Mouse (Mus musculus): ENCODE measurements around the gene Creb3. TPM values are rescaled to one million over a fixed set of nuclear protein-coding genes. Genes with fewer than 3 reads are reported as not detected.
"Not testable (repeated sequence)": the region's sequence is repeated elsewhere in the genome, so short reads cannot be mapped to it uniquely, and the experiment has no call there.

Gene Creb3
- total RNA-seq (2021): 10 to 100 TPM; 53.2 to 53.4 TPM

DNA sequence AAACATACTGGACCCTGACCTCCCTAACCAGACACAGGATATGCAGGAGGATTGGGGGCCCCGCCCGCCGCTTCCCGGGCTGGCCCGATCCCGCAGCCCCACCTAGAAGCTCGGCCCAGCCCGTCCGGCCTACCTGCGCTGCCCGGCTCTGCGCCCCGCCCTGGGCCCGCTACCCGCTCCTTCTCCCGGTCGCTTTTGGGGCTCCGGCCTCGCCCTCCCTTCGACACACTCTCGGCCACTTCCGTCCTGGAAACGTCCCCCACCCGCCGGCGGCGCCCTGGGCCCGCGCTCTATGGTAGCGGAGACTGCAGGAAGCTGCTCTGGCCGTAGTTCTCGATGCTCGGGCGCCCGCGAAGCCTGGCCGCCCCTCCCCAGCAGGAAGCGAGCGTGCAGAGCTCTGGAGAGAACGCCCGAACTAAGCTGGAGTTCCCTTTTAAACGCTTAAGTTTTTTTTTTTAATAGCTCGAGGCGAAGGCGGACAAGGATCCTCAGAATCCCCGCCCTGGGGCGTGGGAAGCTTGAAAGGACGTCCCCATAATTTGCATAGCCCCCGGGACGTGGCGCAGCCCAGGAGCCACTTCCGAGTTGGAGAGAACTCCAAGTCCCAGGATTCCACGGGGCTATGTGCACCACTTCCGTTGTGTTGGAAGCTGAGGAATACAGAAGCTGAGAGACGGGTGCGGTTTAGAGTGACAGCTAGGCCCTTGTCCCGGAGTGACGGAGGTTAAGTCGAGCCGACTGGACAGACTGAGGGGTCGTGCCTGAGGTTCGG is at the start of gene Creb3, which contains the start of gene Tln1:
Gene Creb3, plus strand, starts transcription at position 336 of the 772 bp plus-strand sequence.
Gene Tln1, minus strand, starts transcription at position 695 of the 772 bp plus-strand sequence.
- DNase-seq: peak; percentile 94

- DNase-seq: peak; percentile 5
Measured at GRCm38 (mm10) chr4:43512653-43513052, 49.5 kb upstream of the Creb3 start.

- DNase-seq: no peak
Measured at GRCm38 (mm10) chr4:43513300-43513699, 48.8 kb upstream of the Creb3 start.

GRCm38 (mm10) chr4:43513791-43514190 is 48.3 kb upstream of the Creb3 start:
- DNase-seq: no peak

- DNase-seq: no peak
Measured at GRCm38 (mm10) chr4:43515764-43516708, 46.1 kb upstream of the Creb3 start.

DNA sequence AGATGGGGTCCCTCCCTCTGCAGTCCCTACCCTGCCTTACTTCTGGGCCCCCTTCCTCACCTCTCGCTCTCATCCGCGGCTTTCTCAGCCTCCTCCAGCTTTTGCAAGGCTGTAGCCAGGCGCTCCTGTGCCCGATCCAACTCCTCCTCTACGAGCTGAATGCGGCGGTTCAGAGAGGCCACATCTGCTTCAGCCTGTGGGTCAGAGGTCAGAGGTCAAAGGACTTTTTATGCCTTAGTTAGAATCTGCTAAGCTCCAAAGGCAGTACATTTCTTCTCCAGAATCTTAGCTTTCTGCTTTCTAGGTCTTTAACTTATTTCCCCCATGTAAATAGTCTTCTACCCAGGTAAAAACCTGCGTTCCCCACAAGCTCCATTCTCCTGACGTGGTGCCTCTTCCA is 42.6 kb upstream of the Creb3 start:
- peak; percentile 8 for DNase-seq

- DNase-seq: peak; percentile 96
Measured at GRCm38 (mm10) chr4:43519956-43520355, 42.2 kb upstream of the Creb3 start.

- DNase-seq: peak; percentile 38
Measured at GRCm38 (mm10) chr4:43527880-43528279, 34.3 kb upstream of the Creb3 start.

DNA sequence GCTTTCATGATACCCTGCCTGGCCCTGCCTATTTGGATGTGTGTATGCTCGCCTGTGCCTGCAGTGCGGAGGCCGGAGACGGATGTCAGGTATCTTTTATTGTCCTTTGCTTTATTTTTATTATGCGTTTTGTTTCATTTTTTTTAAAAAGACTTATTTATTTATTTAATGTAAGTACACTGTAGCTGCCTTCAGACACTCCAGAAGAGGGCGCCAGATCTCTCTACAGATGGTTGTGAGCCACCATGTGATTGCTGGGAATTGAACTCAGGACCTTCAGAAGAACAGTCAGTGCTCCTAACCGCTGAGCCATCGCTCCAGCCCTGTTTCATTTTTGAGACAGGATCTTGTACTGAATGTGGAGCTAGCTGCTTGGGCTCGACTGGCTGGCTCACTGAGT is 33.6 kb upstream of the Creb3 start:
- no peak for DNase-seq

GRCm38 (mm10) chr4:43530081-43530501 is 32.0 kb upstream of the Creb3 start:
- no peak for DNase-seq

GRCm38 (mm10) chr4:43530581-43530980 is 31.6 kb upstream of the Creb3 start:
- DNase-seq: peak; percentile 83

DNA sequence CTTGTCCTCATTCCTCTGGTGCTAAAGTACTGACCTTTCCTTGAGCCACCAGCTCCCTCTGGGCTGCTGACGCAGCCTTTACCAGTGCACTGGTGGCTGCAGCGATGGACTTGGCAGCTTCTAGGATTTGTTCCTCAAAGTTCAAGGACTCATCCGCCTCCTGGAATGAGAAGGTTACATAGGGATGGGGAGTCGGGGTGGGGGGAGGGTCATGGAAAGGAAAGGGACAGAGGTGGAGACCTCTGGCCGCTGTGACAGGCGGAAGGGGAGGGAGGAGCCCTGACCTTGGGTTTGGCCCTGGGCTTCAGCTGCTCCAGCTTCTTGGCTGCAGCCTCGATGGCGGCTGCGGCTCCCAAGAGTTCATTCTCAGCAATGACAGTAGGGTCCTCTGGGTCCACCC is 28.9 kb upstream of the Creb3 start:
- no peak for DNase-seq

DNA sequence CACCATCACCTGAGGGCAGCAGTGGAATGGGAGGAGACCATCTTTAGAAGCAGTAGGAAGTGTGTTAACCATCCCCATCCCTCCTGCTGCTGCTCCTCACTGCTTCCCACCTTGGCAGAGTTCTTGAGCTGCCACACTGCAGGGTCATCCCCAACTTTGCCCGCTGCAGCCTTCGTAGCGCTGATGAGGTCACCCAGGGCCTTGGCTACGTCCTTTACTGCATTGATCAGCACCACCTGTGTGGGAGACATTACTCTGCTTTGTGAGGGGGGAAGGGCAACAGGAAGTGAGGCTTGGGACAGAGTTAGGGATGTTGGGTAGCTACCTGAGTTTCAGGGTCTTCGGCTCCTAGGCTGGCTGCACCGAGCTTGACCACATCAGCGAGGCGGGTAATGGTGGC is 26.5 kb upstream of the Creb3 start:
- DNase-seq: no peak

- DNase-seq: no peak
Measured at GRCm38 (mm10) chr4:43536031-43536430, 26.1 kb upstream of the Creb3 start.

DNA sequence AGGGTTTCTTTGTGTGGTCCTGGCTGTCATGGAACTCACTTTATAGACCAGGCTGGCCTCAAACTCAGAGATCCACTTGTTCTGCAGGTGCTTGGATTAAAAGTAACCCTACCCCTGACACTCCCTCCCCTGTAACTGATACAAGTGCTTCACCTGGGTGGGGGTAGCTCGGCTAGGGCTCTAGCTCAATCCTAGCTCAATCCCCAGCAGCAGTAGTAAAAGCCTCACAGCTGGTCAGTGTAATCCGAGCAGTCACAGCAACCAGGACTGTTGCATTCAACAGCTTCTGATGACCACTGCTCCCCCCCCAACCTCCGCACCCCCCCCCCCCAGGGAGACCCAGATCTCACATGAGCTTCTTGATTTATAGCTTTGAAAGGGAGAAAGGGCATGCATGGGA is 20.1 kb upstream of the Creb3 start:
- no peak for DNase-seq

GRCm38 (mm10) chr4:43546375-43547047 is 15.6 kb upstream of the Creb3 start:
- peak; percentile 61 for DNase-seq

- no peak for DNase-seq
Measured at GRCm38 (mm10) chr4:43547160-43547559, 15.0 kb upstream of the Creb3 start.

DNA sequence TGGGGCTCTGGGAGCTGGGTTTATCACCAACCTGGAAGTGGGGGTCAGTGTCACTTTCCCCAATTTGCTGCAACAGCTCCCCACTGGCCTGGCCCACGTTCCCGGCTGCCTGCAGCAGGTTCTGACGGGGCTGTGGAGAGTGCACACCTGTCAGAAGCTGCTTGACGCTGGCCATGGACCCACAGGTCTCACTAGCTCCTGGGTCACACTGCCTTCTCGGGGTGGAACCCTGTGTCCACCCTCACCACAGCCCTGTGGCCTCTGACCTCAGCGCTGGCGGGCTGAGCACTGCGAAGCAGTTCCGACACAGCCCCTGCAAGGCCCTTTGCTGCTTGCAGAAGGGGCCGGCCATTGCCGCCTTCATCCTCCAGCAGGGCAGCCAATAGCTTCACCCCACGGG is 13.1 kb upstream of the Creb3 start:
- DNase-seq: no peak

GRCm38 (mm10) chr4:43551854-43552253 is 10.3 kb upstream of the Creb3 start:
- DNase-seq: not testable (repeated sequence)

DNA sequence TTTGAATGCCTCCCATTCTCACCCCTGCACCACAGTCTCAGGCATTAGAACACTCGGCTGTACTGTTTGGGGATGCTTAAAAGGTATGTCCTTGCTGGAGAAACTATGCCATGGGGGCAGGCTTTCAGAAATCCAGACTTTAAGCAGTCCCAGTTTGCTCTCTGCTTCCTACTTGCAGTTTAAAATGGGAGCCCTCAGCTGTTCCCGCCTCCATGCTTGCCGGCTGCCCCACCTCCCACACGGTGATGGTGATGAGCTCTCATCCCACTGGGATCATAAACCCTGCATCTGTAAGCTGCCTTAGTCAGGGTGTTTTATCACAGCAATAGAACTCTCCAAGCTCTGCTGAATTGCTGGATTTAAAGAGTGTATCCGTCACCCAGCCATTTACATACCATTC is 9.7 kb upstream of the Creb3 start:
- no peak for DNase-seq

- no peak for DNase-seq
Measured at GRCm38 (mm10) chr4:43553891-43554290, 8.2 kb upstream of the Creb3 start.

- no peak for DNase-seq
Measured at GRCm38 (mm10) chr4:43555926-43556325, 6.2 kb upstream of the Creb3 start.
